Mouse (Mus musculus): ENCODE results near the gene Gm4952. TPM values are rescaled to one million over a fixed set of nuclear protein-coding genes. Genes with fewer than 3 reads are reported as not detected.

The Gm4952 gene
- polyA plus RNA-seq (2015; fragmentation: Nextera tagmentation; extraction: Ambion mirVana) = 1.2 and 1.5 TPM in 2 replicates

DNA sequence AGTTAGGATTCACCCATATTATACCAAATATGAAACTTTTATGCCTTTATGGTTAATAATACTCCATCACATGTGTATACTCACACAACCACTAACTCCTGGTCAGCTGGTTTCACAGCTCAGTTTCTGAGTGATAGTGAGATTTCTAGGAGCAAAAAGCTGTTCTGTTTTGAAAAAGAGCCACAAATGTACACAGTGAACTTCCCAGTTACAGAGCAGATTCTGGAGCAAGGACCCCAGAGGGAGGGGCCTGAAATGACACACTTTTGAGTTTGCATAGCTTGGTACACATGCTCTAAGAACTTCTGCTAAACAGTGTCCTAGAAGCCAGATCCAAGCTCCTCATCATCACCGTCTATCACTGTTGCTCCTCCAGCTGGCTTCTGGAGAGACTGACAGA is at the start of gene Gm4952:
Gm4952 (plus strand) TSS at position 301 of the 400 bp plus-strand sequence.
- H3K36me3 ChIP-seq (ENCODE audit: control insufficient read depth, insufficient read depth, low read length) = no peaks in the 10 kb centered on the region
- ATAC-seq (ENCODE audit: low FRiP score, low TSS enrichment) (no peak), DNase-seq (ENCODE audit: low spot score) (no peak)
- H3K27ac ChIP-seq (replicated peaks) = no peak within 1 kb of the TSS
- H3K4me3 ChIP-seq (ENCODE audit: low read depth, low read length) = no peak within 1 kb of the TSS
- no peak for TF ChIP-seq CTCF (IDR thresholded peaks at IDR 0.05; ENCODE audit: low read depth)
- TF ChIP-seq EP300 (optimal IDR thresholded peaks at IDR 0.05) = no peak
- H3K4me2 ChIP-seq (replicated peaks; ENCODE audit: low read depth) = no peak within 1 kb of the TSS
- WGBS = 50% methylated on average over 1 of the region's 1 CpGs
- H3K4me1 ChIP-seq (replicated peaks; ENCODE audit: control insufficient read depth, insufficient read depth) = no peaks in the 10 kb centered on the region; the same call in 1 of the 2 replicates
- no peaks in the 10 kb centered on the region for H3K9me3 ChIP-seq (ENCODE audit: control insufficient read depth, low read length)
- no peaks in the 10 kb centered on the region for H3K27me3 ChIP-seq (ENCODE audit: control insufficient read depth, insufficient read depth, low read length)
- no peak within 1 kb of the TSS for H3K9ac ChIP-seq (ENCODE audit: low read length)

DNA sequence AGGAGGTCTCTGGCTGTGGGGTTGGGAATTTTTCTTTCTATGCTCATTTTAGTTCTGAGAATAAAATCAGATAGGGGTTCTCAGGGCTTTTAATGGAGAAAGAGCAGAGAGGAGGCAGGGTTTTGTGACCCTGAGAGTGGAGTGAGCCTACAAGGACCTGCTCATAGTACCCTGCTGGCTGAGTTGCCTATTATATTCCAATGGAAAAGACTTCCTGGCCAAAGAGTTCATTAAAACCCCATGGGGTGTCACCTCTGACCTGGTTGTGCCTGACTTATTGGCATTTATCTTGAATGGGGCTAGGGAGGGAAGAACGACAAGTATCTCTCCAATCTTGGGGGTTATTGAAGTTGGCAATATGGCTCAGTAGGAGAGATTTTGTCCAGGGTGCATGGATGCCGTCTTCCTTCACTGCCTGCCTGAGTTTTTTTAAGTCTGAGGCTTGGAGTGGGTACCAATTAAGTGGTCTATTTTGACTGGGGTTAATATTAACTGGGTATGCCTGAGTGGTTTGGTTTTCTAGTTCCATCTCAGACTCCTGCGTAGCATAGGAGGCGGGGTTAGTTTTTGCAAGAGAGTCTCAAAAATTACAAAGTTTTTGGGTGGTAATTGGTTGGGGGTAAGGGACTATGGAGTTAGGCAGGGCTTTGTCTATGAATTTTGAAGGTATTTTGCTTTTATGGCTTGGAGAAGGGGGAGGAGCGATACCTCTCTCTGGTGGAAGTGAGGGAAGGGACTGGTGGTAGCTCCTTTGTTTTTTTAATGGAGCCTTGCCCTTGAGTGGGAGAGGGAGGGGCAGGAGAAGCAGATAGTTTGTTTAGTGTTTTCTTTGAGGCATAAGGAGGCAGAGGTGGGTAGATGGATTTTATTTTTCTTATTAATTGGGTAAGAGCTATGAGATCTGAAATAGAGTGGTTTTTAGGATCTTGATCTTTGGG is 49.5 kb upstream of the Gm4952 start:
- WGBS = 75% methylated on average over 5 of the region's 5 CpGs
- TF ChIP-seq EP300 (optimal IDR thresholded peaks at IDR 0.05) (no peak), CTCF (IDR thresholded peaks at IDR 0.05; ENCODE audit: low read depth) (no peak)
- DNase-seq (ENCODE audit: low spot score) = no peak
- Histone ChIP-seq H3K36me3 (ENCODE audit: control insufficient read depth, insufficient read depth, low read length) (no peaks in the 10 kb centered on the region), H3K4me1 (replicated peaks; ENCODE audit: control insufficient read depth, insufficient read depth) (no peaks in the 10 kb centered on the region), H3K9ac (ENCODE audit: low read length) (no peak overlapping the region), H3K4me3 (ENCODE audit: low read depth, low read length) (no peak overlapping the region), H3K27ac (replicated peaks) (no peak overlapping the region), H3K4me2 (replicated peaks; ENCODE audit: low read depth) (no peak overlapping the region), H3K9me3 (ENCODE audit: control insufficient read depth, low read length) (no peaks in the 10 kb centered on the region), H3K27me3 (ENCODE audit: control insufficient read depth, insufficient read depth, low read length) (no peaks in the 10 kb centered on the region)
- no peak for ATAC-seq (ENCODE audit: low FRiP score, low TSS enrichment)

GRCm38 (mm10) chr19:12556293-12556692 is 43.5 kb upstream of the Gm4952 start:
- Histone ChIP-seq H3K27ac (replicated peaks) (no peak overlapping the region), H3K4me1 (replicated peaks; ENCODE audit: control insufficient read depth, insufficient read depth) (no peaks in the 10 kb centered on the region), H3K4me3 (ENCODE audit: low read depth, low read length) (no peak overlapping the region), H3K4me2 (replicated peaks; ENCODE audit: low read depth) (no peak overlapping the region), H3K9ac (ENCODE audit: low read length) (no peak overlapping the region), H3K27me3 (ENCODE audit: control insufficient read depth, insufficient read depth, low read length) (no peaks in the 10 kb centered on the region), H3K9me3 (ENCODE audit: control insufficient read depth, low read length) (no peaks in the 10 kb centered on the region), H3K36me3 (ENCODE audit: control insufficient read depth, insufficient read depth, low read length) (no peaks in the 10 kb centered on the region)
- no peak for TF ChIP-seq CTCF (IDR thresholded peaks at IDR 0.05; ENCODE audit: low read depth)
- TF ChIP-seq EP300 (optimal IDR thresholded peaks at IDR 0.05) = no peak
- WGBS = 90% methylated on average over 2 of the region's 2 CpGs
- DNase-seq (ENCODE audit: low spot score) = no peak
- no peak for ATAC-seq (ENCODE audit: low FRiP score, low TSS enrichment)

DNA sequence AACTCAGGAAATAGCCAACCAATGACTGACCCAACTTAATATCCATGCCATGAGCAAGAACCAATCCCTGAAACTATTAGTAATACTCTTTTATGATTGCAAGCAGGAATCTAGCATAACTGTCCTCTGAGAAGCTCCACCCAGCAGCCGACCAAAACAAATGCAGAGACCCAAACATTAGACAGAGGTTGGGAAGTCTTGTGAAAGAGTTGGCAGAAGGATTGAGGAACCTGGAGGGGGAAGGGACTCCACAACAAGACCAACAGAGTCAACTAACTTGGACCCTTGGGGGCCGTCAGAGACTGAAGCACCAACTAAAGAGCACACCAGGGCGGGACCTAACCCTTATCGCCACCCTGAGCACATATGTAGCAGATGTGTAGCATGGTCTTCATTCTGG is 41.6 kb upstream of the Gm4952 start:
- Histone ChIP-seq H3K9me3 (ENCODE audit: control insufficient read depth, low read length) (no peaks in the 10 kb centered on the region), H3K27ac (replicated peaks) (no peak overlapping the region), H3K9ac (ENCODE audit: low read length) (no peak overlapping the region), H3K4me1 (replicated peaks; ENCODE audit: control insufficient read depth, insufficient read depth) (no peaks in the 10 kb centered on the region), H3K4me3 (ENCODE audit: low read depth, low read length) (no peak overlapping the region), H3K27me3 (ENCODE audit: control insufficient read depth, insufficient read depth, low read length) (no peaks in the 10 kb centered on the region), H3K36me3 (ENCODE audit: control insufficient read depth, insufficient read depth, low read length) (no peaks in the 10 kb centered on the region), H3K4me2 (replicated peaks; ENCODE audit: low read depth) (no peak overlapping the region)
- DNase-seq (ENCODE audit: low spot score) = no peak
- TF ChIP-seq CTCF (IDR thresholded peaks at IDR 0.05; ENCODE audit: low read depth) (no peak), EP300 (optimal IDR thresholded peaks at IDR 0.05) (no peak)
- ATAC-seq (ENCODE audit: low FRiP score, low TSS enrichment) = no peak
- WGBS = 79% methylated on average over 4 of the region's 4 CpGs

GRCm38 (mm10) chr19:12564197-12564596 is 35.6 kb upstream of the Gm4952 start:
- no peaks in the 10 kb centered on the region for H3K4me1 ChIP-seq (replicated peaks; ENCODE audit: control insufficient read depth, insufficient read depth)
- TF ChIP-seq CTCF (IDR thresholded peaks at IDR 0.05; ENCODE audit: low read depth) (no peak), EP300 (optimal IDR thresholded peaks at IDR 0.05) (no peak)
- no peak overlapping the region for H3K27ac ChIP-seq (replicated peaks)
- no peaks in the 10 kb centered on the region for H3K9me3 ChIP-seq (ENCODE audit: control insufficient read depth, low read length)
- H3K4me3 ChIP-seq (ENCODE audit: low read depth, low read length) = no peak overlapping the region
- H3K36me3 ChIP-seq (ENCODE audit: control insufficient read depth, insufficient read depth, low read length) = no peaks in the 10 kb centered on the region
- H3K9ac ChIP-seq (ENCODE audit: low read length) = no peak overlapping the region
- DNase-seq (ENCODE audit: low spot score) (no peak), ATAC-seq (ENCODE audit: low FRiP score, low TSS enrichment) (no peak)
- H3K4me2 ChIP-seq (replicated peaks; ENCODE audit: low read depth) = no peak overlapping the region
- H3K27me3 ChIP-seq (ENCODE audit: control insufficient read depth, insufficient read depth, low read length) = no peaks in the 10 kb centered on the region

DNA sequence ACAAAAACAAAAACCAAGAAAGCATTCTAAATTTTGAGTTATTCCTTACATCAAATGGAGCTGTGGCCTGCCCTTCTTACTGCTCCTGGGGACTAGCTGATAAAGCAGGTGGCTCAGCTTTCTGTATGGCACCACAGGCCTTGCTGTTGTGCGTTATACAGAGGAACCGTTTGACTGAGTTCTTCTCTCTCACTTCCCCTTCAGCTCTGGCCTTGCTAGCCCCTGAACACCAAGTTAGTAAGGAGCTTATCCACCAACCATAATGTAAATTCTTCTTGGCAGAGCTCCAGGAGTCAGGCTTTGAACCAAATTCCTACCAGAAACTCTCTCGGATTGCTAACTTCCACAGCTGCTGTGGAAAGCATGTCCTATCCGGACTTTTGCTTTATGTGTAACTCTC is 32.8 kb upstream of the Gm4952 start:
- H3K4me1 ChIP-seq (replicated peaks; ENCODE audit: control insufficient read depth, insufficient read depth) = no peaks in the 10 kb centered on the region
- H3K27ac ChIP-seq (replicated peaks) = no peak overlapping the region
- H3K4me2 ChIP-seq (replicated peaks; ENCODE audit: low read depth) = no peak overlapping the region
- H3K9me3 ChIP-seq (ENCODE audit: control insufficient read depth, low read length) = no peaks in the 10 kb centered on the region
- H3K4me3 ChIP-seq (ENCODE audit: low read depth, low read length) = no peak overlapping the region
- H3K27me3 ChIP-seq (ENCODE audit: control insufficient read depth, insufficient read depth, low read length) = no peaks in the 10 kb centered on the region
- H3K9ac ChIP-seq (ENCODE audit: low read length) = no peak overlapping the region
- no peak for DNase-seq (ENCODE audit: low spot score)
- H3K36me3 ChIP-seq (ENCODE audit: control insufficient read depth, insufficient read depth, low read length) = no peaks in the 10 kb centered on the region
- TF ChIP-seq EP300 (optimal IDR thresholded peaks at IDR 0.05) (no peak), CTCF (IDR thresholded peaks at IDR 0.05; ENCODE audit: low read depth) (no peak)
- WGBS = 26% methylated on average over 4 of the region's 4 CpGs
- no peak for ATAC-seq (ENCODE audit: low FRiP score, low TSS enrichment)
